Mouse (Mus musculus): Measurements from ENCODE around the gene Vmn1r85.

The Vmn1r85 gene

DNA sequence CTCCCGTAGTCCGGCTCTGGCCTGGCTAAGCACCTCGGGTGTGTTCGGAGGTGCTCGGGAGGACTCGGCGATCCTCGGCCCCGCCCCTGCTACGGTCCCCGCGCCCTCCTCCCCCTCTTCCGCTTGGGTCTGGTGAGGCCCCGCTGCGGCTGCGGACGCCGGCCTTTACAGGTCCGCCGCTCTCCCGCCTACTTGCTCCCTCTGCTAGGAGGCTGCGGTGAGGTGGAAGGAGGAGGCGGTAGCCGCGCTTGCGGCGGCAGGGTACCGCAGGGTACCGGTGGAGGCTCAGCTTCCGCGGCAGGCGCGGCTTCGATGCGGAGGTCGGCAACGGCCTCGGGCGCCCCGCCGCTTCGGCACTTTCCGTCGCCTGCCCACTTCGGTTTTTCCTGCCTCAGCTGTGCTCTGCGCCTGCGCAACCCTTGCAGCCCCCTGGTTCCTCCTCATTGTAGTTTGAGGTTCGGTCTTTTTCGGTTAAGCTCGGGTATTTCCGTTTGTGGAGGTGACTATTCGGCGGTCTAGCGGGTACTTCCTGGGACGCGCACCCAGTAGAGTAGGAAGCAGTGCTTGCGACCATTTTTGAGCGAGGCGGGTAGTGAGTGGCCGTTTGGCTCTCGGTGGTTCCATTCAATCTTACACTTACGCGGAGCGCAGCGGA lies 56.9 kb downstream of the Vmn1r85 start, which contains the start of gene Ube2m:
Gene Ube2m (minus strand): TSS at position 375 of the 655 bp plus-strand sequence.
- DNase-seq (ENCODE audit: low spot score in 2 of 2): peak; percentile 98 to 99

DNA sequence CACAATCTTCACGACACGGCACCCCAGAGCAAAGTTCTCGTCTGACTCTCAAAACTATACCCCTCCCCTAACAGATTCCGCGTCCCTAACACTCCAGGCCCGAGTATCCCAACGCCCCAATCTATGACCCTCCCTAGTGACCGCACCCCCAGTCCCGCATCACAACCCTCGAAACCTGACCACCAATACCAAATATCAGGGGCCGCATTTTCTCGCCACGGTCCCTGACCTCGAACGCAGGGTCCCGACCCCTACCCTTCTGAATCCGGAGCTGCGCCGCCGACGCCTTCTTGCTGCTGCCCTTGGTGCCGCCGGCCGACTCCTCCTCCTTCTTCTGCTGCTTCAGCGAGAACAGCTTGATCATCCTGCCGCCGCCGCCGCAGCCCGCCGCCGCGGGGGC lies 57.6 kb downstream of the Vmn1r85 start:
- no peak for DNase-seq (ENCODE audit: low spot score in 2 of 2)

DNA sequence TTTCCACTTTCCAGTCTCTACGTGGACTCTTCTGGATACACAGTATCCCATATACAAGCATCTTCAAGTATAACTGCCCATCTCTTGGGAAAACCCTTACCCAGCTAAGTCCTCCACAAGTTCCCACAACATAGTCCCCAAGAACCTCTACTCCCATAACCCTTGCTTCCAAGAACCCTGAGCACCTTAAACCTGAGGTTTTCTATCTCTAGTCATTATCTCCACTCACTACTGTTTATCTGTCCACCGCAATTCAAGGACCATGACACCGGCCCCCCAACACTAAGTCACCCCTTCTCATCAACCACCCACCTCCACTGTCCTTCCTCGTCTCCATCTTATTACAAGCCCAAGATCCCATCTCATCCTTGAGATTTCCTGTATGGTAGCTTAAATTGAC lies 58.2 kb downstream of the Vmn1r85 start:
- no peak for DNase-seq (ENCODE audit: low spot score in 2 of 2)

DNA sequence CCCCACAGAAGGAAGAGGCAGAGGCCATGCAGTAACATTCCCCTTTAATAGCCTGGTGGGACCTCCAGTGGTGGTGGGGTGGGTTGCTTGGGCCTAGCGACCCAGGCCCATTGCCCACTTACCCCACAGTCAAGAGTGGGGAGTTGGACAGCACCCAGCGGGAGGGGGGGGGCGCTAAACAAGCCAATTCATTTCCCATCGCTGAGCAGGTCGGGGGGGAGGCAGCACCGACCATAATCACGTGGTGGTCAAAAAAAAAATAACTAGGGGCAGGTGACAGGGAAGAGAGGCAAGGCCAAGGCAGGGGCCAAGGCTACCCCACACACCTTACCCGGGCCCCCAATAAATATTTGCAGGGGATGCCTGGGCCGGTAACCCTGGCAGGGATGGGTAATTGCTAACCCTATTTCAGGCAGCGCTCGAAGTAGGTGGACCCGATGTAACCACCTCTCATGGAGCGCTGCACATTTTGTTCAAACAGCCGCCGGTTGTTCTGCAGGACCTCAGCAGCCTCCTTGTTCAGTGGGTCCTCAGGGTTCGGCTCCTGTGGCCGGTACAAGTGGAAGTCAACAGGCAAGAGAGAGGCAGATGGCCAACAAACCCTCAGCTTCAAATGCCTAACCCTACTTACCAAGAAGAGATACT lies 59.6 kb downstream of the Vmn1r85 start:
- no peak for DNase-seq (ENCODE audit: low spot score in 2 of 2)

DNA sequence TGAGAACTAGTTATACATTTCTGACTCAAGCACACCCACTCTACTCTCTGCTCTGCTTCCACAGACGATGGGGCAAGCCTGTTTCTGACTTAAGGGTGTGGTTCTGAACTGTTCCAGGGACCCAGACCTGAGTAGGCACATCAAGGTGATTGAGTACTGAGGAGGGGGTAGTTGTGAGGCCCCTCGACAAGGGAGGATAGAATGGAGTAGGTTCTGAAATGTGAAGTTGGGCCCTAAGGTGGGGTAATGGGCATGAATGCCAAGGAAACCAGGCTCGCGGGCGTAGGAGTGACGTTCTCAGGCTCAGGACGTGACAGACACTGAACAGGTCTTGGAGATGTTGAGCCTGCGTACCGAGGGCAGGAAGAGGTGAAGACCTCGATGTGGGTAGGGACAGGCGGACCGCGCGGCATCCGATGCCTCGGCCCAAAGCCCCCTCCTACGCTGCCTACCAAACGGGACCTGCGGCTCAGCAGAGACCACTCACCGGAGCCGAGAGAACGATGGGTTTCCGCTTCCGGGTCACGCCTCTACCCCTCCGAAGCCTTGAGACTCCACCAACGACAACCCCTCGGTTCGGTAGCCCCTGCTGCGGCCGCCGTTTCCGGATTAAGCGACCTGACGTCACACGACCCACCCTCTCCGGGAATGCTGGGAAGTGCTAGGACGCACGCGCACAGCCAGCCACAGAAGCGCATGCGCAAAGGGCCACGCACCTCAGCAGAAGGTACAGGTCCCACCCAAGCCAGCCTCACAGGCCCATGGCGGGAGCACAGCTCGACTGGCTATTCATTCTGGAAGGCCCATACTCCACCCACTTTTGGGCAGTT lies 60.6 kb downstream of the Vmn1r85 start, which contains the start of gene Chmp2a:
Gene Chmp2a (minus strand): TSS at position 660 of the 830 bp plus-strand sequence.
- DNase-seq (ENCODE audit: low spot score in 2 of 2): peak; percentile 97 to 98

DNA sequence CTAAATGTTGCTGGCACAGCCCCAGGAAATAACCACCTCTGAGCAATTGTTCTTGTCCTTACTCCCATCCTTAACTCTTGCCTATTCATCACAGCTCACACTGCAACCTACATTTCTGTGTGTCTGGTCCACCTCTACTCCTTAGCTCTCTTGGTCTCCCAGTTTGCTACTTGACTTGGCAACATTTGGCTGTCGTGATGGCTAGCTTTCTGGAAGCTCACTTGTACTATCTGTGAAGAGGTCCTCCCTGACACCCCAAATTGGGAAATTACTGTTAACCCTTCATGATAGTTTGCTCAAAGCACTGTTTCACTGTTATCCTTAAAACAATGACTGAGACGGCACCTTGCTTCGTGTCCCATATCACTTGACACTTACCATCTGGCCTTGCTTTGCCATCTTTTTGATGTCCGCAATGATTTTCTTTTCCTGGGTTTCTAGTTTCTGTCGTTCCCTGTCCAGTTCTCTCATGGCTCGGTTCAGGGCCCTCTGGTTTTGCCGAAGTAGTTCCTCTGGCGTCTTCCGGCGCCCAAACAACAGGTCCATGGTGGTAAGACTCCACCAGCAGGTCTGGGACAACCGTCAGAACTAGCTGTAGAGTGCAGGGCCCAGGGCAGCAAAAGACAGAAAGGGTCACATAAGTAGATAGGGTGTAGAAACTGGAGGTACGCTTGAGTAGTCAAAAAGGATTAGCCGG lies 61.4 kb downstream of the Vmn1r85 start:
- DNase-seq (ENCODE audit: low spot score in 2 of 2): no peak

All from frontal cortex, postnatal 14 days (tissue).